Mouse (Mus musculus): ENCODE measurements around the gene Dab2ip. TPM values are rescaled to one million over a fixed set of nuclear protein-coding genes. Genes with fewer than 3 reads are reported as not detected.

Gene Dab2ip
- total and polyA plus RNA-seq, 3 experiments, result 0.02 to 2.2 (median 0.16) TPM

GRCm38 (mm10) chr2:35549191-35549590, 8.9 kb upstream of the Dab2ip start:
- peaks cover 33% of the 10 kb centered on the region for H3K27me3 ChIP-seq (ENCODE audit: insufficient read depth, low read length)
- H3K9me3 ChIP-seq (replicated peaks), result no peaks in the 10 kb centered on the region
- ATAC-seq (ENCODE audit: extremely low read depth, insufficient number of reproducible peaks, low FRiP score, poor library complexity, severe bottlenecking), result no peak
- no peaks in the 10 kb centered on the region for H3K4me1 ChIP-seq (ENCODE audit: insufficient read depth, low read depth, low read length)
- no peaks in the 10 kb centered on the region for H3K36me3 ChIP-seq (replicated peaks)
- DNase-seq (ENCODE audit: low spot score), result no peak
- H3K4me3 ChIP-seq (ENCODE audit: low read depth, low read length), result no peak overlapping the region
- TF ChIP-seq GATA2 (IDR thresholded peaks at IDR 0.05; ENCODE audit: borderline replicate concordance, low read depth, low read length) (no peak), CTCF (IDR thresholded peaks at IDR 0.05; ENCODE audit: low read depth, low read length) (no peak), POLR2AphosphoS5 (IDR thresholded peaks at IDR 0.05; ENCODE audit: insufficient replicate concordance, low read depth, low read length) (no peak), GATA1 (IDR thresholded peaks at IDR 0.05; ENCODE audit: borderline replicate concordance, low read length) (no peak)

- no peak for TF ChIP-seq CTCF (IDR thresholded peaks at IDR 0.05; ENCODE audit: low read depth, low read length)
- no peak for TF ChIP-seq TAL1 (conservative IDR thresholded peaks at IDR 0.05; ENCODE audit: low read depth, low read length)
- no peak for TF ChIP-seq GATA2 (IDR thresholded peaks at IDR 0.05; ENCODE audit: borderline replicate concordance, low read depth, low read length)
- TF ChIP-seq GATA1 (IDR thresholded peaks at IDR 0.05; ENCODE audit: borderline replicate concordance, low read length), result no peak
- no peaks in the 10 kb centered on the region for H3K9me3 ChIP-seq (replicated peaks)
- DNase-seq (ENCODE audit: low spot score), result no peak
- no peaks in the 10 kb centered on the region for H3K4me1 ChIP-seq (ENCODE audit: insufficient read depth, low read depth, low read length)
- peaks cover 28% of the 10 kb centered on the region for H3K27me3 ChIP-seq (ENCODE audit: insufficient read depth, low read length)
- no peaks in the 10 kb centered on the region for H3K36me3 ChIP-seq (replicated peaks)
- no peak overlapping the region for H3K4me3 ChIP-seq (ENCODE audit: low read depth, low read length)
- no peak for ATAC-seq (ENCODE audit: extremely low read depth, insufficient number of reproducible peaks, low FRiP score, poor library complexity, severe bottlenecking)
Measured at GRCm38 (mm10) chr2:35550097-35550496, 8.0 kb upstream of the Dab2ip start.

- Histone ChIP-seq H3K9me3 (replicated peaks) (no peaks in the 10 kb centered on the region), H3K36me3 (replicated peaks) (no peaks in the 10 kb centered on the region), H3K4me1 (ENCODE audit: insufficient read depth, low read depth, low read length) (no peaks in the 10 kb centered on the region), H3K27me3 (ENCODE audit: insufficient read depth, low read length) (peaks cover 12% of the 10 kb centered on the region; the same call in 1 of the 2 replicates), H3K4me3 (ENCODE audit: low read depth, low read length) (no peak overlapping the region)
- DNase-seq (ENCODE audit: low spot score), result no peak
- no peak for TF ChIP-seq POLR2AphosphoS5 (IDR thresholded peaks at IDR 0.05; ENCODE audit: insufficient replicate concordance, low read depth, low read length)
- no peak for TF ChIP-seq GATA1 (IDR thresholded peaks at IDR 0.05; ENCODE audit: borderline replicate concordance, low read length)
- TF ChIP-seq TAL1 (conservative IDR thresholded peaks at IDR 0.05; ENCODE audit: low read depth, low read length), result no peak
- TF ChIP-seq CTCF (IDR thresholded peaks at IDR 0.05; ENCODE audit: low read depth, low read length), result no peak
- no peak for TF ChIP-seq GATA2 (IDR thresholded peaks at IDR 0.05; ENCODE audit: borderline replicate concordance, low read depth, low read length)
- no peak for ATAC-seq (ENCODE audit: extremely low read depth, insufficient number of reproducible peaks, low FRiP score, poor library complexity, severe bottlenecking)
Measured at GRCm38 (mm10) chr2:35556918-35557486, 1.1 kb upstream of the Dab2ip start.

GRCm38 (mm10) chr2:35558826-35559550, 922 bp downstream of the Dab2ip start:
- no peak for DNase-seq (ENCODE audit: low spot score)
- H3K4me1 ChIP-seq (ENCODE audit: insufficient read depth, low read depth, low read length), result no peaks in the 10 kb centered on the region
- no peak for TF ChIP-seq GATA1 (IDR thresholded peaks at IDR 0.05; ENCODE audit: borderline replicate concordance, low read length)
- no peak for TF ChIP-seq TAL1 (conservative IDR thresholded peaks at IDR 0.05; ENCODE audit: low read depth, low read length)
- TF ChIP-seq GATA2 (IDR thresholded peaks at IDR 0.05; ENCODE audit: borderline replicate concordance, low read depth, low read length), result no peak
- TF ChIP-seq POLR2AphosphoS5 (IDR thresholded peaks at IDR 0.05; ENCODE audit: insufficient replicate concordance, low read depth, low read length), result no peak
- no peak for TF ChIP-seq CTCF (IDR thresholded peaks at IDR 0.05; ENCODE audit: low read depth, low read length)

GRCm38 (mm10) chr2:35559551-35559835, 1.4 kb downstream of the Dab2ip start:
- Histone ChIP-seq H3K9me3 (replicated peaks) (no peaks in the 10 kb centered on the region), H3K4me3 (ENCODE audit: low read depth, low read length) (no peak overlapping the region), H3K4me1 (ENCODE audit: insufficient read depth, low read depth, low read length) (no peaks in the 10 kb centered on the region), H3K27me3 (ENCODE audit: insufficient read depth, low read length) (peaks cover 13% of the 10 kb centered on the region), H3K36me3 (replicated peaks) (no peaks in the 10 kb centered on the region)
- no peak for DNase-seq (ENCODE audit: low spot score)
- TF ChIP-seq TAL1 (conservative IDR thresholded peaks at IDR 0.05; ENCODE audit: low read depth, low read length), result no peak
- TF ChIP-seq GATA2 (IDR thresholded peaks at IDR 0.05; ENCODE audit: borderline replicate concordance, low read depth, low read length), result no peak
- TF ChIP-seq CTCF (IDR thresholded peaks at IDR 0.05; ENCODE audit: low read depth, low read length), result no peak
- no peak for TF ChIP-seq GATA1 (IDR thresholded peaks at IDR 0.05; ENCODE audit: borderline replicate concordance, low read length)
- no peak for TF ChIP-seq POLR2AphosphoS5 (IDR thresholded peaks at IDR 0.05; ENCODE audit: insufficient replicate concordance, low read depth, low read length)
- no peak for ATAC-seq (ENCODE audit: extremely low read depth, insufficient number of reproducible peaks, low FRiP score, poor library complexity, severe bottlenecking)

More at GRCm38 (mm10) chr2:35558826-35559550, 922 bp downstream of the Dab2ip start:
- H3K36me3 ChIP-seq (replicated peaks), result no peaks in the 10 kb centered on the region
- H3K9me3 ChIP-seq (replicated peaks), result no peaks in the 10 kb centered on the region
- H3K4me3 ChIP-seq (ENCODE audit: low read depth, low read length), result no peak overlapping the region
- ATAC-seq (ENCODE audit: extremely low read depth, insufficient number of reproducible peaks, low FRiP score, poor library complexity, severe bottlenecking), result no peak
- peaks cover 9% of the 10 kb centered on the region for H3K27me3 ChIP-seq (ENCODE audit: insufficient read depth, low read length)

GRCm38 (mm10) chr2:35563722-35564121, 5.7 kb downstream of the Dab2ip start:
- Histone ChIP-seq H3K36me3 (replicated peaks) (no peaks in the 10 kb centered on the region), H3K27me3 (ENCODE audit: insufficient read depth, low read length) (peaks cover 18% of the 10 kb centered on the region), H3K4me1 (ENCODE audit: insufficient read depth, low read depth, low read length) (no peaks in the 10 kb centered on the region), H3K4me3 (ENCODE audit: low read depth, low read length) (no peak overlapping the region), H3K9me3 (replicated peaks) (no peaks in the 10 kb centered on the region)
- DNase-seq (ENCODE audit: low spot score), result no peak
- ATAC-seq (ENCODE audit: extremely low read depth, insufficient number of reproducible peaks, low FRiP score, poor library complexity, severe bottlenecking), result no peak
- no peak for TF ChIP-seq CTCF (IDR thresholded peaks at IDR 0.05; ENCODE audit: low read depth, low read length)
- TF ChIP-seq POLR2AphosphoS5 (IDR thresholded peaks at IDR 0.05; ENCODE audit: insufficient replicate concordance, low read depth, low read length), result no peak
- no peak for TF ChIP-seq GATA1 (IDR thresholded peaks at IDR 0.05; ENCODE audit: borderline replicate concordance, low read length)
- no peak for TF ChIP-seq GATA2 (IDR thresholded peaks at IDR 0.05; ENCODE audit: borderline replicate concordance, low read depth, low read length)

Measured in G1E (cell line).